Mouse (Mus musculus): ENCODE data around the gene Gm17455. TPM values are rescaled to one million over a fixed set of nuclear protein-coding genes. Genes with fewer than 3 reads are reported as not detected.
A peak's percentile ranks its signal among the peaks of the same experiment; 100 is the strongest.

Gene Gm17455
- polyA plus RNA-seq, 1 experiment from 2014 or later, result 3.2 TPM

- DNase-seq (ENCODE audit: low spot score), result no peak
- no peak overlapping the region for H3K4me3 ChIP-seq (ENCODE audit: low read depth, low read length)
- no peak overlapping the region for H3K9ac ChIP-seq (replicated peaks; ENCODE audit: low read depth)
- no peaks in the 10 kb centered on the region for H3K27me3 ChIP-seq (replicated peaks; ENCODE audit: insufficient read depth, low read length)
- no peak overlapping the region for H3K27ac ChIP-seq (ENCODE audit: low read length)
- H3K9me3 ChIP-seq (ENCODE audit: low read length), result no peaks in the 10 kb centered on the region
- ATAC-seq, result no peak
- TF ChIP-seq CTCF (IDR thresholded peaks at IDR 0.05) (no peak), EP300 (IDR thresholded peaks at IDR 0.05) (no peak)
- WGBS, result 65% methylated on average over 6 of the region's 6 CpGs
- no peaks in the 10 kb centered on the region for H3K36me3 ChIP-seq (ENCODE audit: insufficient read depth, low read length)
- H3K4me2 ChIP-seq (replicated peaks; ENCODE audit: low read depth, low read length), result no peak overlapping the region
- H3K4me1 ChIP-seq (ENCODE audit: insufficient read depth, low read depth, low read length), result no peaks in the 10 kb centered on the region
Measured at GRCm38 (mm10) chr10:60430591-60430990, 31.1 kb downstream of the Gm17455 start.

- DNase-seq (ENCODE audit: low spot score) (no peak), ATAC-seq (no peak)
- no peaks in the 10 kb centered on the region for H3K4me1 ChIP-seq (ENCODE audit: insufficient read depth, low read depth, low read length)
- no peak overlapping the region for H3K4me3 ChIP-seq (ENCODE audit: low read depth, low read length)
- no peak overlapping the region for H3K9ac ChIP-seq (replicated peaks; ENCODE audit: low read depth)
- no peaks in the 10 kb centered on the region for H3K36me3 ChIP-seq (ENCODE audit: insufficient read depth, low read length)
- H3K27ac ChIP-seq (ENCODE audit: low read length), result no peak overlapping the region
- TF ChIP-seq EP300 (IDR thresholded peaks at IDR 0.05) (no peak), CTCF (IDR thresholded peaks at IDR 0.05) (no peak)
- no peak overlapping the region for H3K4me2 ChIP-seq (replicated peaks; ENCODE audit: low read depth, low read length)
- no peaks in the 10 kb centered on the region for H3K9me3 ChIP-seq (ENCODE audit: low read length)
- 26% methylated on average over 4 of the region's 4 CpGs for WGBS
- no peaks in the 10 kb centered on the region for H3K27me3 ChIP-seq (replicated peaks; ENCODE audit: insufficient read depth, low read length)
Measured at GRCm38 (mm10) chr10:60432679-60433078, 33.2 kb downstream of the Gm17455 start.

GRCm38 (mm10) chr10:60442321-60442720 is 42.8 kb downstream of the Gm17455 start:
- Histone ChIP-seq H3K9ac (replicated peaks; ENCODE audit: low read depth) (no peak overlapping the region), H3K9me3 (ENCODE audit: low read length) (no peaks in the 10 kb centered on the region), H3K36me3 (ENCODE audit: insufficient read depth, low read length) (no peaks in the 10 kb centered on the region), H3K27me3 (replicated peaks; ENCODE audit: insufficient read depth, low read length) (no peaks in the 10 kb centered on the region), H3K4me2 (replicated peaks; ENCODE audit: low read depth, low read length) (no peak overlapping the region), H3K27ac (ENCODE audit: low read length) (no peak overlapping the region), H3K4me3 (ENCODE audit: low read depth, low read length) (no peak overlapping the region), H3K4me1 (ENCODE audit: insufficient read depth, low read depth, low read length) (no peaks in the 10 kb centered on the region)
- 78% methylated on average over 4 of the region's 4 CpGs for WGBS
- TF ChIP-seq CTCF (IDR thresholded peaks at IDR 0.05) (no peak), EP300 (IDR thresholded peaks at IDR 0.05) (no peak)
- ATAC-seq (no peak), DNase-seq (ENCODE audit: low spot score) (no peak)

- no peaks in the 10 kb centered on the region for H3K27me3 ChIP-seq (replicated peaks; ENCODE audit: insufficient read depth, low read length)
- no peak overlapping the region for H3K4me2 ChIP-seq (replicated peaks; ENCODE audit: low read depth, low read length)
- H3K27ac ChIP-seq (ENCODE audit: low read length), result no peak overlapping the region
- H3K36me3 ChIP-seq (ENCODE audit: insufficient read depth, low read length), result no peaks in the 10 kb centered on the region
- H3K9ac ChIP-seq (replicated peaks; ENCODE audit: low read depth), result no peak overlapping the region
- H3K4me1 ChIP-seq (ENCODE audit: insufficient read depth, low read depth, low read length), result no peaks in the 10 kb centered on the region
- DNase-seq (ENCODE audit: low spot score), result no peak
- 3% methylated on average over 2 of the region's 2 CpGs for WGBS
- H3K4me3 ChIP-seq (ENCODE audit: low read depth, low read length), result no peak overlapping the region
- TF ChIP-seq EP300 (IDR thresholded peaks at IDR 0.05), result no peak
- peak; percentile 35 for TF ChIP-seq CTCF (IDR thresholded peaks at IDR 0.05)
- H3K9me3 ChIP-seq (ENCODE audit: low read length), result no peaks in the 10 kb centered on the region
- no peak for ATAC-seq
Measured at GRCm38 (mm10) chr10:60443078-60443477, 43.6 kb downstream of the Gm17455 start.

GRCm38 (mm10) chr10:60445031-60445593 is 45.6 kb downstream of the Gm17455 start:
- H3K36me3 ChIP-seq (ENCODE audit: insufficient read depth, low read length), result no peaks in the 10 kb centered on the region
- H3K4me2 ChIP-seq (replicated peaks; ENCODE audit: low read depth, low read length), result no peak overlapping the region
- H3K9ac ChIP-seq (replicated peaks; ENCODE audit: low read depth), result no peak overlapping the region
- H3K27me3 ChIP-seq (replicated peaks; ENCODE audit: insufficient read depth, low read length), result no peaks in the 10 kb centered on the region
- ATAC-seq (peak; percentile 78), DNase-seq (ENCODE audit: low spot score) (peak; percentile 55)
- WGBS, result 59% methylated on average over 8 of the region's 8 CpGs
- H3K27ac ChIP-seq (ENCODE audit: low read length), result no peak overlapping the region
- no peak overlapping the region for H3K4me3 ChIP-seq (ENCODE audit: low read depth, low read length)
- H3K9me3 ChIP-seq (ENCODE audit: low read length), result no peaks in the 10 kb centered on the region
- no peak for TF ChIP-seq EP300 (IDR thresholded peaks at IDR 0.05)
- TF ChIP-seq CTCF (IDR thresholded peaks at IDR 0.05), result no peak; the same call in 1 of the 2 replicates
- H3K4me1 ChIP-seq (ENCODE audit: insufficient read depth, low read depth, low read length), result no peaks in the 10 kb centered on the region

GRCm38 (mm10) chr10:60447186-60447585 is 47.7 kb downstream of the Gm17455 start:
- TF ChIP-seq EP300 (IDR thresholded peaks at IDR 0.05) (no peak), CTCF (IDR thresholded peaks at IDR 0.05) (no peak)
- ATAC-seq (no peak), DNase-seq (ENCODE audit: low spot score) (no peak)
- Histone ChIP-seq H3K4me3 (ENCODE audit: low read depth, low read length) (no peak overlapping the region), H3K4me2 (replicated peaks; ENCODE audit: low read depth, low read length) (no peak overlapping the region), H3K27ac (ENCODE audit: low read length) (no peak overlapping the region), H3K27me3 (replicated peaks; ENCODE audit: insufficient read depth, low read length) (no peaks in the 10 kb centered on the region), H3K9ac (replicated peaks; ENCODE audit: low read depth) (no peak overlapping the region), H3K36me3 (ENCODE audit: insufficient read depth, low read length) (no peaks in the 10 kb centered on the region), H3K4me1 (ENCODE audit: insufficient read depth, low read depth, low read length) (no peaks in the 10 kb centered on the region), H3K9me3 (ENCODE audit: low read length) (no peaks in the 10 kb centered on the region)
- WGBS, result 70% methylated on average over 12 of the region's 12 CpGs

Other genes with a start within 250 kb of the Gm17455 start
- gene Chst3, start 180.5 kb upstream of the Gm17455 start, polyA plus RNA-seq (2015; fragmentation: Nextera tagmentation; extraction: Ambion mirVana), result 1.8 TPM in 2 replicates
- gene Psap, start 122.1 kb upstream of the Gm17455 start, polyA plus RNA-seq (2015; fragmentation: Nextera tagmentation; extraction: Ambion mirVana), result 120 and 128 TPM in 2 replicates
- 13.7 and 19.7 TPM in 2 replicates for gene Vsir, start 52.9 kb upstream of the Gm17455 start, polyA plus RNA-seq (2015; fragmentation: Nextera tagmentation; extraction: Ambion mirVana)

Data from lung, postnatal 0 days (tissue).